Mouse (Mus musculus) right cerebral cortex, postnatal 10 days (tissue): ENCODE data around the gene Sec14l2.

Source experiments
- DNase-seq, 2 experiments: peaks; one replicate each; pipeline ENCODE4 v3.0.0; 2021; ENCODE audit warnings: low spot score in 2 of 2

Sec14l2 gene

GRCm38 (mm10) chr11:4098816-4099215 is 24.4 kb downstream of the Sec14l2 start:
- no peak for DNase-seq

GRCm38 (mm10) chr11:4098120-4098519 is 25.1 kb downstream of the Sec14l2 start:
- no peak for DNase-seq

- no peak for DNase-seq
Observed at GRCm38 (mm10) chr11:4097091-4097621, 26.1 kb downstream of the Sec14l2 start.

GRCm38 (mm10) chr11:4096054-4096984 is 26.9 kb downstream of the Sec14l2 start:
- peak; percentile 99 for DNase-seq

- peak; percentile 68 to 81 for DNase-seq
Observed at GRCm38 (mm10) chr11:4095171-4096053, 27.8 kb downstream of the Sec14l2 start, which contains the start of gene Mtfp1. TSS of gene Mtfp1 (minus strand) at chr11:4095445.

- peak; percentile 76 to 81 for DNase-seq
Observed at GRCm38 (mm10) chr11:4094378-4095170, 28.6 kb downstream of the Sec14l2 start.

GRCm38 (mm10) chr11:4093459-4094377 is 29.5 kb downstream of the Sec14l2 start:
- DNase-seq = peak; percentile 53 to 75

GRCm38 (mm10) chr11:4087267-4087666 is 35.9 kb downstream of the Sec14l2 start:
- peak in 1 of 2 experiments; percentile 67 for DNase-seq

- no peak for DNase-seq
Observed at GRCm38 (mm10) chr11:4086246-4086645, 37.0 kb downstream of the Sec14l2 start.

- DNase-seq = peak; percentile 81 to 82
Observed at GRCm38 (mm10) chr11:4083316-4084078, 39.7 kb downstream of the Sec14l2 start.

- peak in 1 of 2 experiments; percentile 76 for DNase-seq
Observed at GRCm38 (mm10) chr11:4080219-4080618, 43.0 kb downstream of the Sec14l2 start.

- no peak for DNase-seq
Observed at GRCm38 (mm10) chr11:4078267-4078933, 44.8 kb downstream of the Sec14l2 start.

GRCm38 (mm10) chr11:4076633-4077032 is 46.6 kb downstream of the Sec14l2 start:
- no peak for DNase-seq

- DNase-seq = peak; percentile 56 to 74
Observed at GRCm38 (mm10) chr11:4069664-4070063, 53.6 kb downstream of the Sec14l2 start.

GRCm38 (mm10) chr11:4064627-4065122 is 58.5 kb downstream of the Sec14l2 start, which contains the start of gene Sec14l3:
TSS of gene Sec14l3 (plus strand) at chr11:4064841.
- no peak for DNase-seq

GRCm38 (mm10) chr11:4062981-4063380 is 60.2 kb downstream of the Sec14l2 start:
- DNase-seq = no peak

GRCm38 (mm10) chr11:4062523-4062922 is 60.7 kb downstream of the Sec14l2 start:
- no peak for DNase-seq

GRCm38 (mm10) chr11:4060866-4061575 is 62.2 kb downstream of the Sec14l2 start:
- DNase-seq = peak in 1 of 2 experiments; percentile 43
